Mouse (Mus musculus) thymus, postnatal 0 days (tissue): ENCODE data around the gene Gm10663. TPM values are rescaled to one million over a fixed set of nuclear protein-coding genes. Genes with fewer than 3 reads are reported as not detected.

Experiments
- DNase-seq: peaks from one replicate; pipeline ENCODE4 v3.0.0-alpha.2; 2015; ENCODE audit warnings: low spot score
- microRNA-seq: library from miRNA; unstranded; fragments of <30 nt; microRNA quantifications from one replicate; pipeline ENCODE4, GENCODE M21; 2016; ENCODE audit warnings: borderline number of aligned reads
- polyA plus RNA-seq: library from polyadenylated mRNA; unstranded; fragments of >200 nt; fragmentation: Nextera tagmentation; extraction: Ambion mirVana; gene quantifications from 2 replicates; pipeline ENCODE4 v1.2.1, GENCODE M21; 2015

Gm10663 gene
- polyA plus RNA-seq, 1 experiment from 2014 or later = not detected

- DNase-seq = no peak
Measured at GRCm38 (mm10) chr8:65085680-65086079, 10.8 kb downstream of the Gm10663 start.

GRCm38 (mm10) chr8:65087711-65088110, 12.9 kb downstream of the Gm10663 start:
- no peak for DNase-seq

GRCm38 (mm10) chr8:65088120-65088519, 13.3 kb downstream of the Gm10663 start:
- DNase-seq = no peak

- no peak for DNase-seq
Measured at GRCm38 (mm10) chr8:65089781-65090180, 14.9 kb downstream of the Gm10663 start.

- no peak for DNase-seq
Measured at GRCm38 (mm10) chr8:65097760-65098415, 23.1 kb downstream of the Gm10663 start.

- DNase-seq = no peak
Measured at GRCm38 (mm10) chr8:65099735-65100134, 24.9 kb downstream of the Gm10663 start.

- DNase-seq = no peak
Measured at GRCm38 (mm10) chr8:65103632-65104031, 28.8 kb downstream of the Gm10663 start.

GRCm38 (mm10) chr8:65104041-65104440, 29.2 kb downstream of the Gm10663 start:
- no peak for DNase-seq

- DNase-seq = no peak
Measured at GRCm38 (mm10) chr8:65107936-65108718, 33.3 kb downstream of the Gm10663 start.

- DNase-seq = no peak
Measured at GRCm38 (mm10) chr8:65108936-65109335, 34.1 kb downstream of the Gm10663 start.

- DNase-seq = peak; percentile 28
Measured at GRCm38 (mm10) chr8:65110285-65110691, 35.5 kb downstream of the Gm10663 start.

- no peak for DNase-seq
Measured at GRCm38 (mm10) chr8:65112092-65112491, 37.3 kb downstream of the Gm10663 start.

GRCm38 (mm10) chr8:65126014-65126413, 51.2 kb downstream of the Gm10663 start:
- DNase-seq = no peak

- no peak for DNase-seq
Measured at GRCm38 (mm10) chr8:65126454-65126853, 51.6 kb downstream of the Gm10663 start.

Small RNAs within 50 kb of the gene (microRNA-seq; reads per million reads assigned to microRNA genes)
- not detected for gene Gm24333

Other genes with a start within 250 kb of the Gm10663 start
- gene Klhl2, start 225.0 kb upstream of the Gm10663 start, polyA plus RNA-seq = 8.1 and 8.4 TPM in 2 replicates
- gene Tmem192, start 127.8 kb upstream of the Gm10663 start, polyA plus RNA-seq = 49.7 and 54.5 TPM in 2 replicates
- not detected in 2 replicates for gene Trim75, start 87.2 kb upstream of the Gm10663 start, polyA plus RNA-seq
- not detected in 2 replicates for gene Trim61, start 56.5 kb upstream of the Gm10663 start, polyA plus RNA-seq
- not detected in 2 replicates for gene Trim60, start 56.4 kb upstream of the Gm10663 start, polyA plus RNA-seq
- 0.13 TPM in 1 of 2 replicates, not detected in the other for gene Apela, start 37.7 kb upstream of the Gm10663 start, polyA plus RNA-seq
- gene BC030870, start 54.5 kb downstream of the Gm10663 start, polyA plus RNA-seq = not detected in 2 replicates